Mouse (Mus musculus) Patski (cell line): ENCODE measurements at regions not wholly inside any gene's neighbourhood (a gene's known extent, or its start where the extent isn't known, plus 50 kb on each side); places are given as distances from the start of the nearest gene placed in this dataset.

Experiments
- ATAC-seq: fragments of 100-300 bp; one replicate; pipeline ENCODE4 v1.8.0; 2021
- CTCF ChIA-PET: fragments of 350-600 bp; sonication (Branson Sonifier 250); formaldehyde crosslinking; loops from one replicate; lab custom pipeline; 2022; ENCODE audit warnings: inconsistent platforms; lab: Charles Lee
- POLR2A ChIA-PET: fragments of 350-600 bp; sonication (Branson Sonifier 250); formaldehyde crosslinking; loops from one replicate; lab custom pipeline; 2022; ENCODE audit warnings: antibody characterized with exemption, inconsistent platforms; lab: Charles Lee
- DNase-seq: peaks from one replicate; pipeline ENCODE4 v3.0.0-alpha.2; 2011; ENCODE audit warnings: low read depth, low spot score
- H3K27me3 ChIP-seq: fragments of 371-371 bp; one replicate; pipeline ENCODE4 v1.5.1; 2021
- CTCF ChIP-seq: fragments of 100-300 bp; IDR thresholded peaks from one replicate; pipeline ENCODE4 v1.5.1; 2021
- in situ Hi-C: fragments of 300-500 bp; cut with MboI; formaldehyde crosslinking; loops from 3 replicates; pipeline ENCODE4 v1.11.1; 2018; ENCODE audit warnings: low pct_unique_long_range_greater_than_20kb, mixed read lengths

GRCm38 (mm10) chr4:9778391-9778790 is 1095.9 kb upstream of the 2610301B20Rik start:
- ATAC-seq (no peak), DNase-seq (no peak)
- CTCF ChIA-PET = interaction anchor here (0.9 to 1.2 kb wide), 2 partner anchors 8 to 19 kb away, joined by 3 read pairs; no protein-coding TSS in a partner anchor
- no peak for TF ChIP-seq CTCF
- POLR2A ChIA-PET = interaction anchor here (0.6 to 0.7 kb wide), 2 partner anchors 13 to 51 kb away, joined by 3 to 5 read pairs; no protein-coding TSS in a partner anchor
- in situ Hi-C loops = no loop called here
- no peaks in the 10 kb centered on the region for H3K27me3 ChIP-seq

- ChIA-PET POLR2A (no interaction called here), CTCF (interaction anchor here (1.2 kb wide), 1 partner anchor 9 kb away, joined by 3 read pairs; no protein-coding TSS in a partner anchor)
- DNase-seq (no peak), ATAC-seq (no peak)
- no peak for TF ChIP-seq CTCF
- H3K27me3 ChIP-seq = no peaks in the 10 kb centered on the region
- in situ Hi-C loops = no loop called here
Measured at GRCm38 (mm10) chr4:9779594-9779993, 1094.7 kb upstream of the 2610301B20Rik start.

- no peak for DNase-seq
- in situ Hi-C loops = no loop called here
- TF ChIP-seq CTCF = peak; percentile 76
- H3K27me3 ChIP-seq = no peaks in the 10 kb centered on the region
- ChIA-PET POLR2A (no interaction called here), CTCF (no interaction called here)
- ATAC-seq = peak; percentile 74
Measured at GRCm38 (mm10) chr4:9780179-9780578, 1094.1 kb upstream of the 2610301B20Rik start.

GRCm38 (mm10) chr4:9781318-9781717 is 1093.0 kb upstream of the 2610301B20Rik start:
- no peaks in the 10 kb centered on the region for H3K27me3 ChIP-seq
- no peak for TF ChIP-seq CTCF
- no peak for DNase-seq
- ATAC-seq = no peak
- in situ Hi-C loops = no loop called here
- ChIA-PET POLR2A (no interaction called here), CTCF (interaction anchor here (0.6 to 1.3 kb wide), 2 partner anchors 10 to 147 kb away, joined by 3 read pairs; no protein-coding TSS in a partner anchor)

GRCm38 (mm10) chr4:9787795-9788365 is 1086.4 kb upstream of the 2610301B20Rik start:
- ATAC-seq (no peak), DNase-seq (no peak)
- CTCF ChIA-PET = no interaction called here
- in situ Hi-C loops = no loop called here
- TF ChIP-seq CTCF = no peak
- POLR2A ChIA-PET = no interaction called here
- no peaks in the 10 kb centered on the region for H3K27me3 ChIP-seq

GRCm38 (mm10) chr4:9790478-9790877 is 1083.8 kb upstream of the 2610301B20Rik start:
- in situ Hi-C loops = no loop called here
- POLR2A ChIA-PET = interaction anchor here (1.7 kb wide), 1 partner anchor 14 kb away, joined by 3 read pairs; no protein-coding TSS in a partner anchor

More at GRCm38 (mm10) chr4:9790478-9790877, 1083.8 kb upstream of the 2610301B20Rik start:
- no peaks in the 10 kb centered on the region for H3K27me3 ChIP-seq
- ATAC-seq (no peak), DNase-seq (no peak)
- CTCF ChIA-PET = no interaction called here
- TF ChIP-seq CTCF = no peak
